Mouse (Mus musculus): ENCODE results near the gene Zfp692.
A peak's percentile ranks its signal among the peaks of the same experiment; 100 is the strongest.
"Not testable (repeated sequence)": the region's sequence is repeated elsewhere in the genome, so short reads cannot be mapped to it uniquely, and the experiment has no call there.

Gene Zfp692

DNA sequence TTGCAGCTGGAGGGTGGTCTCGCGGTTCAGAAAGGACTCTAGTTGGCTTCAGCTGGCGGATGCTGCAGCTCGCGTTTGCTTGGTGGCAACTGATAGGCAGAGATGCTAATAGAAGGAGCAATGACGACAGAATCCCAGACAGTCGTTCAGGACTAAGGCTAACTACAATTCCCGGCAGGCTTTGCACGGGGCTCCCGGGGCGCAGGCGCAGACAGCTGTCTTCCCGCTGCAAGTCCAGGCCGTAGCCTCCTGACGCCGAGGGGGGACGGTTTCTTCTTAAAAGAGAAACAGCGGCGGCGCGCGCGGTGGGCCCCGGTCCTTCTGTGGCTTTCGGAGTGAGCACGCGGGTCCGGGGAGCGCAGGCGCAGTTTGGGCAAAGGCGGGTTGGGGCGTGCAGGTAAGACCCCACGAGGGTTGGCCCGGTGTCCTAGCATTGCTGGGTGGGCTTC lies at the start of gene Zfp692:
Zfp692 (plus strand) TSS at position 210 of the 449 bp plus-strand sequence.
- peak; percentile 98 for DNase-seq (ENCODE audit: low read depth, low spot score)

DNA sequence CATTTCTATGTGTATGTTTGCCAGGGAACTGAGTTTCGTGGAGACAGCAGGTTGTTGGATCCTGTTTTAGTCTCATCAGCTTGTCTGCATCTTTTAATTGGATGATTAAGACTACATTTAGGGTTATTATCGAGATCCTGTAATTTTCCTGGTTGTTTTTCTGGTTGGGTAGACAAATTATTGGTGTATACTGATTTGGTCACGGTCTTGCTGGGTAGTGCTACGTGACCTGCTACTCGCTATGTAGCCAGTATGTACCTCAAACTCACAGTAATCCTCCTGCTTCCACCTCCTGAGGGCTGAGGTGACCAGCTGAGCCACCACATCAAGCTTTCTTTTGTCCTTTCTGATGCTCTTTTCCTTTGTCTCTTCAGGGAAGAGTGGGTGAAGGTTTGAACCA lies 49.1 kb upstream of the Zfp692 start:
- no peak for DNase-seq (ENCODE audit: low read depth, low spot score)

DNA sequence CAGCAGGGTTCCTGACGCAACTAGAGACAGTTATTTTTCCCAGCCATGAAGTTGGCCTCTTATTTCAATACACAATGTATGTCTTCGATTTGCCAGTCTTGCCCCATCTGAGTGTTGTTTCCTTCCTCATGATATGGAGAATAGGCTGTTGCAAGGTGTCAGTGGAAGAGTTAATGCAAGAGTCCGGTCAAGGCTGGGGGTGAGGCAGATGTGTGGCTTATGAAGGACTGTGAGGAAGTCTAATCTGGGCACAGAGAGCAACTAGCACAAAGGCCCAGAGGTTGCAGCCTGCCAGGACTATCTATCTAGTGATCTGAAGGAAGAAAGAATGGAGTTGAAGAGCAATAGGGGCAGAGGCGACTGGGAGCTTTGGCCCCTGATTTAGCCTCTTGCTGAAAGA lies 46.7 kb upstream of the Zfp692 start:
- DNase-seq (ENCODE audit: low read depth, low spot score), result no peak

DNA sequence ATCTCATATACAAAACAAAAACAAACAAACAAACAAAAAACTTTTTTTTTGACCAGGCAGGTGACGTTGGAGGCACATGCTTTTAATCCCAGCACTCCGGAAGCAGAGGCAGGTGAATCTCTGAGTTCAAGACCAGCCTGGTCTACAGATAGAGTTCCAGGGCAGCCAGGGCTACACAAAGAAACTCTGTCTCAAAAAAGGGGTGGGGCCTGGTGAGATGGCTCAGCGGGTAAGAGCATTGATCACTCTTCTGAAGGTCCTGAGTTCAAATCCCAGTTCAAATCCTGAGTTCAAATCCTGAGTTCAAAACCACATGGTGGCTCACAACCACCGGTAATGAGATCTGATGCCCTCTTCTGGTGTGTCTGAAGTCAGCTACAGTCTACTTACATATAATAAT lies 45.0 kb upstream of the Zfp692 start:
- no peak for DNase-seq (ENCODE audit: low read depth, low spot score)

DNA sequence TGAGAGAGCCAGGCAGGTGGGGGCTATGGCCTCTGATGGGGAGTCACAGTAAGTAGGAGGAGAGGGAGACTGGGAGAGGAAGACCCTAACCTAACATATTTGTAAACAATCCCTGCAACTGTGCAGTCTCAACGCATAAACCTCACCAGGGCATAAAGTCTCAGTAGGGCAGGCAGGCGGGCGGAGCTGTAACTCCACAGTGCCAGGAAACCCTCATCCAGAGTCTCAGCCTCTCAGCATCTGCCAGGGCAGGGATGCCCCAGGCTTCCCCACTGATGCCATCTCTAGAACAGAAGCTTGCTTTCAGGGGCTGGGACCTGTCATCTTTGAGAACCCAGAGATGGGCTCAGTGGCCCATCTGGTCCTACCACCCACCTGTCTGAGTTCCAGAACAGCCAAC lies 44.5 kb upstream of the Zfp692 start:
- no peak for DNase-seq (ENCODE audit: low read depth, low spot score)

DNA sequence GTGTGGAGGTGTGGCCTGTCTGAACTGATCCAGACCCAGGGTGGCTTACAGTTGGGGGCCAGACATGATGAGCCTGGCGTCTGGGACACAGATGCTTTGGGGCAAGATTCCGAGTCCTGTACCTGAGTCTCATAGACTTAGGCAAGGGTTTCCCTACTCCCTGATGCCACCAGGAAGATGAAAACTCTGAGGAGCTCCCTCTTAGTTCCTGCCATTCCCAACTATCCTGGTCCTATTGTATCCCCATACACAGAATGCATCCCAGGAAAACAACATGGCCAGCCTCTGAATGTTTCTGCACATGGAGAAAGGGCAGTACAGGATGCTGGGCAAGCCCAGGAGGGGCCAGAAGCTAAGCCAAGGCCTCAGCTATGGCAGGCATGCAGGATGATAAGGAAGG lies 43.4 kb upstream of the Zfp692 start:
- DNase-seq (ENCODE audit: low read depth, low spot score), result no peak

DNA sequence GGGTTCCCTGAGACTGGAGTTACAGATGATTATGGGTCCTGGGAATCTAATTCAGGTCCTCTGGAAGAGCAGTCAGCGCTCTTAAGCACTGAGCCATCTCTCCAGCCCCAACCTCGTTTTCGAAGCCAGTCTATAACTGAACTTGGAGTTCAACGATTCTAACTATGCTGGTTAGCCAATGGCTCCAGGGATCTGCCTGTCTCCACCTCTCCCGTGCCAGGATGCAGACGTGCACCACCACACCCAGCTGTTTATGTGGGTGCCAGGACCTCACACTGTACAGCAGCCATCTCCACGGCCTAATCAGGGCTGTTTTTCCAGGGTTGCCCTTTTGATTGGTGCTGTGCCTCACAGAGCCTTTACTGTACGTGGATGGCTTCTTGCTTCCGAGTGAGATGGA lies 42.3 kb upstream of the Zfp692 start:
- no peak for DNase-seq (ENCODE audit: low read depth, low spot score)

DNA sequence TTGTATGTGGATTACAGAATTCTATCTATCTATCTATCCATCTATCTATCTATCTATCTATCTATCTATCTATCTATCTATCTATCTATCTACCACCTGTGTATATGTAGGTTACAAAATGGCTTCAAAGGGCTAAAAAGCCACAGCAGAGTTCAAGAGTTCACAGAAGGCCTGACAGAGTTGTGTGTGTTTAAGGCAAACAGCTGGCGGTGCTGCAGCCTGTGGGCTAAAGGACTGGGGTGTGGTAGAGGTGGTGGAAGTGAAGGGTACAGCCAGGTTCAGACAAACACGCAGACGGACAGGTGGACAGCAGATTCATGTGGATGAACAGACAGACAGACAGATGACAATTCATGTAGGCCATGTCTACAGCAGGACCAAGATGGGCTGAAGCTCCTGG lies 38.6 kb upstream of the Zfp692 start:
- DNase-seq (ENCODE audit: low read depth, low spot score), result no peak

DNA sequence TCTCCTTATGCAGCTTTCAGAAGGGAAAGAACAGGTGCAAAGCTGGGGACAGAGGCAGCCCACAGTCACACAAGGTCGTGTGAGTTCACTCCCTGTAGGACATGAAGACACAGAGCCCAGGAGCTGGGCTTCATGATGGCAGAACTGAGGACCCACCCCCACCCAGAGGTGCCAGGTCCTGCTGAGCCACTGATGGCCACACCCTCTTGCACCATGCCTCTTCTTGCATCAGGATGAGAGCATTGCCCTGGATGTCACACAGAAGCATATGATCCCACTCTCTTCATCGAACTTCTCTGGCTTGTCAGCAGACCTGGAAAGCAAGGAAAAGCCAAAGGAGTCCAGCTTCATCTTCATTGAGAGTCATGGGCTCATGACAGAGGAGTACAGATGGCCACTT lies 32.3 kb upstream of the Zfp692 start, which contains the start of gene 4930438A08Rik:
4930438A08Rik (plus strand) TSS at position 228 of the 400 bp plus-strand sequence.
- no peak for DNase-seq (ENCODE audit: low read depth, low spot score)

DNA sequence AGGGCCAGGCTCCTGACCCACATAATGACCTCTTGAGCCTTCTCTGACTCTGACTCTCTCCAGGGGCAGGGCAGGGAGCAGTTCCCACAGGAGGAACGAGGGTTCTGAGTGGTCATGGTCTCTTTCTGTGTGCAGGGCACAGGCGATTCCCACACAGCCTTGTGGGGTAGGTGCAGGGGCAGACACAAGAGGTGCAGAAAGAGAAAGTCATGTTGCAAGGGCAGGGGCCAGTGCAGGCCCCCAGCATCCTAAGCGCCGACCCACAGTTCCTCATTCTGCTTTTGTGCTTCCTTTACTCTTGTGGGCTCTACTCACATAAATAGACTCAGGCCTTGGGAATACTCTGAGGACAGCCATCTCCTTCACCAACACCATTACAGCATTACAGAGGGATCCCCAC lies 31.1 kb upstream of the Zfp692 start:
- DNase-seq (ENCODE audit: low read depth, low spot score), result no peak

DNA sequence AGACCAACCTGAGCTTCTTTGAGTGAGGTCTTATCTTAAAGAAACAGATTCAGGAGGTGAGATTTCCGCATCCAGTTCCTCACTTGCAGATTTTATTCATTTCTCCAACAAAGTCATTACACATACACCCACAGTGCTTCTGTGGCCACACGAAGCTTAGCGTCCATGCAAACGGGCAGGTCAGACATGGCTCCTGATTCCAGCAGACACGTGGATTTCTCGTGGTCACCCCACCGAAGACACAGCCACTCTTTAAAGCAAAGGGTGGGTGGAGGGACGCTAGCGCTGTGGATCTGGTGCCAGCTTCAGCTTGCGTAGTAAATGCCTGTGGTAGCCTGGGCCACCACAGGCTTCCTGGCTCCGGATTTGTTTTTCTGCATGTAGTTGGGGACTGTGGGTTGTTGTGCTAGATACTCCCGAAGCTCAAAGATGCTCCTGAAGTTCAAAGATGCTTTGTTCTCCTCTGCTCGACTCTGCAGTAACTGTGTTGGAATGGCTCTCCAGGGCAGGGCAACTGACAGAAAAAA lies 24.8 kb upstream of the Zfp692 start:
- DNase-seq (ENCODE audit: low read depth, low spot score), result no peak

DNA sequence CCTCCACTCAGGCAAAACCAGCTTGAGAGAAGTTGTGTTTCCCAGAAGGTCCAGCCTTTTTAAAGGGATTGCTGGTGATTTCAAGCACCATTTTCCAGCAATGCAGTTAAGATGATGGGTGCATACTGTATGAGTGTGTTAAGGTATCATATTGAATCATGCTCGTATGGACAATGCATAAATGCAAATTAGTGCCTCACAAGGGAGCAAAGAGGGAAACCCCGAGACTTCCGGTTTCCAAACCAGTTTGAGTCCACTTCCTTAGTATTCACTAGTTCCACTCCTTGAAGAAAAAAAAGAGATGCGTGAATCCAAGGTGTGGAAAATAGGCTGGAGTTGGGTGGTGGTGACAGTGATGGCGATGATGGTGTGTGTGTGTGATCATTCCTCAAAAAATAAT lies 24.4 kb upstream of the Zfp692 start:
- no peak for DNase-seq (ENCODE audit: low read depth, low spot score)

DNA sequence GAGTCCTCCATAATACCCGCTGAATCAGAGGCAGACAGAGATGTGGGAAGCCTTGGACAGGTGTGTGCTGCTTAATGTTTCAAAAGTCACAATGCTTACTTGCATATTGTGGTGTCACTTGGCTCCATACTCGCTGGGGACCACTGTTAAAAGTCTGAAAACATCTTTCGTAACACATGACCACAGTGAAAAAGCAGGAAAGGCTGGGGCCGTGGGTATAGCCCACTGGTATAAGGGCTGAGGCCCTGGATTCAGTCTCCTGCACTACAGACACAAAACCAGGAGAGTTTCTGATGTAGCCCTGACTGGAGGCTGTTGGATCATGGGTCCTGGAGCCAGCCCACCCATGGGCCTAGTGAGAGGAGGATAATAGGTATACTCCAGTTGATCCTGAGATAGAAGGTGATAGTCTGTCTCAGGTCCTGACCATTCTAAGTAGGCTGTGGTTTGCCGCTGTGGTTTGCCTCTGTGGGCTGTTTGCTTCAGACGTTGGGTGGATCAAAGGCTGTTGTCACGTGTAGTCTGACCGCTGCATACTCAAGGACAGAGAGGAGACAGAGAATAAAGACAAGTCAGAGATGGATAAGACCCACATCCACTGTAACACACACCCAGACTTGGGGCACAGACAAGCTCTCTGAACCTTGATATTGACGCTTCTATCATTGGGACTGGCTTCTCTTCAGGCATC lies 16.7 kb upstream of the Zfp692 start:
- peak; percentile 62 for DNase-seq (ENCODE audit: low read depth, low spot score)

DNA sequence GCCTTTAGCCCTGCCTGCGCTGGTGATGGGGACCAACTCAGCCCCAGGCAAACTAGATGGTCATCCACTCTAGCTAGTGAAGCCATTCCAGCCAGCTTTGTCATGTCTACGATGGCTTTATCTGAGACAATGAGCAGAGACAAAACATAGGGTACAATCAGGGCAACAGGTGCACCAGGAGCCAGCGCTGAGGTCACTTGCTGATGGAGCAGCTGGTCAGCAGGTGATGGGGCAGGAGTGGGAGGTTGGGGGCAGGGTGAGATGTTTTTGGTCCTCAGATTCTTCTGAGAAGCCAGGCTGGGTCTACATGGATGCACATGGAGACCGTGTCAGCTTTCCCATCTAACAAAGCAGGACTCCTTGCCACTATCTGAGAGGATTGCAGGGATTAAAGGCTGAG lies 16.1 kb upstream of the Zfp692 start:
- DNase-seq (ENCODE audit: low read depth, low spot score), result no peak

DNA sequence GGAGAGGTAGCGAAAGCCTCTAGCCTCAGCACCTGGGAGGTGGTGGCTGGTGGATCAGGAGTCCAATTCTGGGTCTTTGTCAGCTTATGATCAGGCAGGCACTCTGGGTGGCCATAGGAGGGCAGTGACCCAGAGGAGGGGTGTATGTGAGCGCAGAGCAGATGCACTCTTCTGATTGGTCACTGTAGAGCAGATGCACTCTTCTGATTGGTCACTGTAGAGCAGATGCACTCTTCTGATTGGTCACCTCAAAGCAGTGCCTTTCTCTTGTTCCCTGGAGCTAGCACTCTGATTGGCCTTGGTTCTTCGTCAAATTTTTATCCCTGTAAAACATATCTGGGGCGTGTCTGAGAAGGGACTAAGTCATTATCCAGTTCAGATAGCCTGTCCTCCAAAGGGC lies 14.1 kb upstream of the Zfp692 start:
- no peak for DNase-seq (ENCODE audit: low read depth, low spot score)

DNA sequence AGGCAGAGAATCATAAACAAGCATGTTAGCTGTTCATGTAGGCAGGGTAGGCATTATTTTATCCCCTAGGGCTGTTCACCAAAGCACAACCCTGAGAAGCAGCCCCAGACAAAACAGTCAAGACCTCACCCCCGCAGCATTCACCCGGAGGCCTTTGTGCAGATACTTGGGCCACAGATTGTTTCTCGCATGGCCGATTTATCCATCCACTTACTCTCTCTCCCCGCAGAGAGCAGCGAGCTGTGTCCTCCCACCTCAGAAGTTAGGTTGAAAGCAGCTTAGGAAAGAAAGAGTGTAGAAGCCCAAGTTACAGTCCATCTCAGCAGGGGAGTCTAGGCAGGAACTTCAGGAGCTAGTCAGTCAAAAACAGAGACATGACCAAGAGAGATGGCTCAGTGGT lies 9.5 kb upstream of the Zfp692 start:
- DNase-seq (ENCODE audit: low read depth, low spot score), result no peak

DNA sequence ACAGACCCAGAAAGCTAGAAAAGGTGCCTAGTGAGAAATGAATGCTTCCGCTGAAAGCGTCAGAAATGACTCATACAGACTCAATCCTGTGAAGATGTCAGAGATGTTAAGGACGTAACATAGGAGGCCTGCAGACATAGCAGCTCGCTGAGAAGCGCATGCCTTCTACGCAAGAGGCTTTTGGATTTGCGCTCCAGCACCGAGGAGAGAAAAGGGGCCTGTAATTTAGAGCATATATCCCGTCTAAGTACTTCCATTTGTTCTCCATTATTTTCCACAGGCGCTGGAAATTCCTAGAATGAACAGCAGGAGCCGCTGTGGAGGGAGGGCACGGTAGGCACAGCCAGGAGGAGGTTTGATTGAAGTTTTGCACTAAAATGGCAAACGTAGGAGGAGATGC lies 5.8 kb upstream of the Zfp692 start:
- DNase-seq (ENCODE audit: low read depth, low spot score), result peak; percentile 83

DNA sequence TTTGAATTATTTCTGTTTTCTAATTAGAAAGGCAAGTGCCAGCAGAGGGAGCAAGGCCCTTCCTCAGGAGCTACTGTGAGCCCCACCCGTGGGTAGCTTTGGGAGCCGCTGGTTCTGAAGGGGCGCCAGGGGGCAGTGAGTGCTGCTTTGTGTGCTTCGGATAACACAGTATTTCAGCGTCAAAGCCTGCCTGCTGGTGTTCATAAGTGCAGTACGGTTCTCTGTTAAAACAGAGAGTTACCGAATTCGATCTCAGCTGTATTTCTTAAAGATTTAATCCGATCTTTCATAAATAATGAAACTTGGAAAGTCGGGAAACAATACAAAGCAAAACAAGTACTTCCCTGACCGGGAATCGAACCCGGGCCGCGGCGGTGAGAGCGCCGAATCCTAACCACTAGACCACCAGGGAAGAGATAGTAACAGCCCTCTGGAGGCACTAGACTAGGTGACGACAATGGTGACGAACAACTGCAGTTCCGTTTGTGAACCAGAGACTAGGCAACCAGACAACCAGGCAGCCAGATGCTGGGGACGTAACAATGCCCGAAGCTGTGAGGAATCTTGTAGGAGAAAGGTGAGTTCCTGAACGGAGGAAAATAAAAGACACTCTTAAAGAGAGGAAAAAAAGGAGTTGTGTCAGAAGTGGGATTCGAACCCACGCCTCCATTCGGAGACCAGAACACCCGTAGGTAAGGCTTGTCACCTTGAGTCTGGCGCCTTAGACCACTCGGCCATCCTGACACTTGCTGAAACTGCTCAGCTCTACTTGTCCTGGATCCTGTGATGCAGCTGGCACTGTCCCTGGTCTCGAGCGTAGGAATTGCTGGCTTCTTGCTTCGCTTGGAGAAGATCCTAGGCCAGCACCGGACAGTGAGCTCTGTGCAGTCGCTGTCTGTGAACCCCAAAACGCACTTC lies 4.8 kb upstream of the Zfp692 start:
- DNase-seq (ENCODE audit: low read depth, low spot score), result peak; percentile 96

DNA sequence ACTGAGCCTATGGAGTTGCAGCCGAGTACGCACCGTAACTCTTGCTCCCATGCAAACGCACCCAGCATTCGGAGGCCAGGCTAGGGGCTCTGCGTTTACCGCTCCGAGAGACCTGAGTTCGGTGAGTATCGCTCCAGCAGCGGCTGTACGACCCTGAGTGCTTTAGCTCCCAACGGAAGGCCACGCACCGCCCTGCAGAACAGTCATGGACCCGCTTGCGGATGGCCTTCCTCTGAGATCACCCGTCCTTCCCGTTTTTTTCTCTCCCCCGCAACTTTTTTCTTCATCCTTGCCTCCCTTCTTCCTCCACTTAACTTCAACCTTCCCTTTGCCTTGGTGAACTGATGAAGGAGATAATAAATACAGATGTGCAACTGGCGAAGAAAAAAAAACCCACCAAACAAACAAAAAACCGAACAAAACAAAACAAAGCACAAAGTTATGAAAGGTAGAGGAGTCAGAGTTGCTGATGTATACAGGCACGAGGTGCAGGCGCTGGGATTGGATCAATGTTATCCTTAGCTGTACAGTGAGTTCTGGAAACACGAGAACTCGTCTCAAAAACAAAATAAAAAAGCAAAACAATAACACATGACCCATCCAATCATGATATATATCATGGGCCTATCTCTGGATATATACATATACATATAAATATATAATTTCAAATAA lies 4.0 kb upstream of the Zfp692 start:
- DNase-seq (ENCODE audit: low read depth, low spot score), result no peak

DNA sequence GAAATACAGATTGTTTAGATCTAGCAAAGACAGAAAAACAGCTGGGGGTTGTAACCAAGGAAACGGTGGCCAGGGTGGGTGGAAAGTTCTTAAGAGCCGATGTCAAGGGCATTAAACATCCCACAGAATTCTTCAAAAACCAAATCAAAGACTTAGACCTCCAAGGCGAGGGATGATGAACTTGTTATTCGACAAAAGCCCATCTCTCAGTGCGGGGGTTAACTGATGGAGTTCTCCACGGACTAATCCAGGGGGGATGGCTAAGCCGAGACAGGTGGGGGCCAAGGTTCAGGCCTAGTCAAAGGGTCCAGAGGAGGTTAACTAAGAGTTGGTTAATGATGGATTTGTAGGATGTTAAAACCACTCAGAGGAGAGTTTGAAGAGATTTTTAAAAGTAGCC lies 3.3 kb upstream of the Zfp692 start:
- DNase-seq (ENCODE audit: low read depth, low spot score), result no peak

DNA sequence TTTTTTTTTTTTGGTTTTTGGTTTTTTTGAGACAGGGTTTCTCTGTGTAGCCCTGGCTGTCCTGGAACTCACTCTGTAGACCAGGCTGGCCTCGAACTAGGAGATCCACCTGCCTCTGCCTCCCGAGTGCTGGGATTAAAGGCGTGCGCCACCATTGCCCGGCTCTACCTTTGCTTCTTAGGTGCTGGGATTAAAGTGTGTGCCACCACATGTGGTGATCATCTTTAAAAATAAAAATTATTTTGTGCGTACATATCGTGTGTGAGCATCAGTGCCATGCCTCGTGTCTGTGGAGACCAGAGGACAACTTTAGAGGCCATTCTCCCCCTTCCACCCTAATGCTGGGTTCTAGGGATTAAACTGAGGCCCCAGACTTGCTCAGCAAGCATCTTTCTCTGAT lies 1.6 kb upstream of the Zfp692 start:
- not testable (repeated sequence) for DNase-seq (ENCODE audit: low read depth, low spot score)

All from ZHBTc4 (cell line).